Mouse (Mus musculus) gastrocnemius, postnatal 14 days (tissue): ENCODE measurements around the gene Ppfibp2. TPM values are rescaled to one million over a fixed set of nuclear protein-coding genes. Genes with fewer than 3 reads are reported as not detected.

Source experiments
- DNase-seq: peaks from one replicate; pipeline ENCODE4 v3.0.0; 2021; ENCODE audit warnings: mixed read lengths
- intact Hi-C: fragments of 180-260 bp; cut with DNase I; formaldehyde crosslinking; loops from one replicate; pipeline ENCODE4 v1.15.1; 2025; ENCODE audit warnings: low total_unique reads
- total RNA-seq, 2 experiments: library from RNA; stranded (reverse); gene quantifications; 2 replicates each; pipeline ENCODE4 v1.2.3; 2021

Ppfibp2 gene
- total RNA-seq, 2 experiments from 2014 or later, result 8.4 to 9.9 TPM

- intact Hi-C loops, result no loop called here
- no peak for DNase-seq
Measured at GRCm38 (mm10) chr7:107607766-107608165, 12.8 kb downstream of the Ppfibp2 start.

GRCm38 (mm10) chr7:107609622-107610255 is 14.7 kb downstream of the Ppfibp2 start:
- intact Hi-C loops, result no loop called here
- DNase-seq, result no peak

GRCm38 (mm10) chr7:107610880-107611279 is 15.9 kb downstream of the Ppfibp2 start:
- DNase-seq, result no peak
- intact Hi-C loops, result no loop called here

- no peak for DNase-seq
- intact Hi-C loops, result no loop called here
Measured at GRCm38 (mm10) chr7:107618028-107618992, 23.3 kb downstream of the Ppfibp2 start.

GRCm38 (mm10) chr7:107619225-107619624 is 24.2 kb downstream of the Ppfibp2 start:
- intact Hi-C loops, result no loop called here
- peak; percentile 18 for DNase-seq

GRCm38 (mm10) chr7:107620137-107620536 is 25.1 kb downstream of the Ppfibp2 start:
- intact Hi-C loops, result no loop called here

GRCm38 (mm10) chr7:107624432-107624831 is 29.4 kb downstream of the Ppfibp2 start:
- intact Hi-C loops, result no loop called here
- no peak for DNase-seq

More at GRCm38 (mm10) chr7:107620137-107620536, 25.1 kb downstream of the Ppfibp2 start:
- DNase-seq, result no peak

- no peak for DNase-seq
- intact Hi-C loops, result no loop called here
Measured at GRCm38 (mm10) chr7:107625061-107625460, 30.1 kb downstream of the Ppfibp2 start, which contains the start of gene 5330417H12Rik. Gene 5330417H12Rik, minus strand, starts transcription at chr7:107625161.

GRCm38 (mm10) chr7:107625781-107626180 is 30.8 kb downstream of the Ppfibp2 start:
- intact Hi-C loops, result no loop called here

GRCm38 (mm10) chr7:107628383-107628782 is 33.4 kb downstream of the Ppfibp2 start:
- no peak for DNase-seq
- intact Hi-C loops, result no loop called here

More at GRCm38 (mm10) chr7:107625781-107626180, 30.8 kb downstream of the Ppfibp2 start:
- DNase-seq, result no peak

GRCm38 (mm10) chr7:107633201-107633600 is 38.2 kb downstream of the Ppfibp2 start:
- DNase-seq, result no peak
- intact Hi-C loops, result no loop called here

- intact Hi-C loops, result no loop called here
- DNase-seq, result no peak
Measured at GRCm38 (mm10) chr7:107637398-107637797, 42.4 kb downstream of the Ppfibp2 start.

- DNase-seq, result no peak
- intact Hi-C loops, result no loop called here
Measured at GRCm38 (mm10) chr7:107638026-107638425, 43.0 kb downstream of the Ppfibp2 start.

- intact Hi-C loops, result no loop called here
- DNase-seq, result no peak
Measured at GRCm38 (mm10) chr7:107642586-107643275, 47.7 kb downstream of the Ppfibp2 start.

- intact Hi-C loops, result no loop called here
- no peak for DNase-seq
Measured at GRCm38 (mm10) chr7:107644987-107645386, 50.0 kb downstream of the Ppfibp2 start.

- intact Hi-C loops, result no loop called here
- no peak for DNase-seq
Measured at GRCm38 (mm10) chr7:107648937-107649688, 54.1 kb downstream of the Ppfibp2 start.

GRCm38 (mm10) chr7:107649990-107650389 is 55.0 kb downstream of the Ppfibp2 start:
- intact Hi-C loops, result loop anchor here (5.0 kb wide), 1 partner anchor 72 kb away; no protein-coding TSS in a partner anchor

GRCm38 (mm10) chr7:107651821-107652220 is 56.8 kb downstream of the Ppfibp2 start:
- DNase-seq, result no peak
- intact Hi-C loops, result loop anchor here (5.0 kb wide), 1 partner anchor 70 kb away; no protein-coding TSS in a partner anchor

More at GRCm38 (mm10) chr7:107649990-107650389, 55.0 kb downstream of the Ppfibp2 start:
- DNase-seq, result no peak

- intact Hi-C loops, result no loop called here
- DNase-seq, result no peak
Measured at GRCm38 (mm10) chr7:107656451-107656850, 61.4 kb downstream of the Ppfibp2 start.
